Mouse (Mus musculus): ENCODE data around the gene Steap4. TPM values are rescaled to one million over a fixed set of nuclear protein-coding genes. Genes with fewer than 3 reads are reported as not detected.

Gene Steap4
- 1 to 10 TPM; 1.3 to 1.9 TPM for total RNA-seq (2023)

GRCm38 (mm10) chr5:7960176-7960575, at the start of gene Steap4:
Steap4 (plus strand) TSS chr5:7960457.

Other genes starting within 250 kb of the Steap4 start
- 100 to 1,000 TPM; 333 to 365 TPM for gene Sri, start 85.6 kb downstream of the Steap4 start, total RNA-seq (2023)

All from neutrophil, adult 83 days (primary cell).